Mouse (Mus musculus) adrenal gland, postnatal 25 days (tissue): Measurements from ENCODE around the gene Prkd1. TPM values are rescaled to one million over a fixed set of nuclear protein-coding genes. Genes with fewer than 3 reads are reported as not detected.

Experiments used
- DNase-seq: peaks from one replicate; pipeline ENCODE4 v3.0.0; 2021; ENCODE audit warnings: mixed read lengths
- total RNA-seq: library from RNA; stranded (reverse); gene quantifications from 2 replicates; pipeline ENCODE4 v1.2.3, GENCODE M21; 2021

The Prkd1 gene
- total RNA-seq, 1 experiment from 2014 or later, result 13.4 TPM

DNA sequence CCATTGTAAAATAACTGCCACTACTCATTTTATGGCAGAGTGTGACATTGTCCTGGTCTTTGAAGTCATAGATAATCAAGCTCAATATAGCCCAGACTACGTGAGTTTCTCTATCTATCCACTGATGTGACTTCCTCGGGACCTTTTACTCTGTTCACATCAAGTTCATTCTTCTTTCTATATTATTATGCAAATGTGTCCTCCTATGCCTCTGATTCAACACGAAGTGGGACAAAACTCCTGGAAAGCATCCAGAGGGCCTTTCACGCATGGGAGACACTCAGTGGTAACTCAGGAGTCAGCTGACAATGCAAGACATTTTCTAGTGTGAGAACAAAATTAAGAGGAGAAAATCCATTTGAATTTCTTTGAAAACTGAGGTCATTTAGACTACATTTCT lies 315.7 kb downstream of the Prkd1 start:
- no peak for DNase-seq

DNA sequence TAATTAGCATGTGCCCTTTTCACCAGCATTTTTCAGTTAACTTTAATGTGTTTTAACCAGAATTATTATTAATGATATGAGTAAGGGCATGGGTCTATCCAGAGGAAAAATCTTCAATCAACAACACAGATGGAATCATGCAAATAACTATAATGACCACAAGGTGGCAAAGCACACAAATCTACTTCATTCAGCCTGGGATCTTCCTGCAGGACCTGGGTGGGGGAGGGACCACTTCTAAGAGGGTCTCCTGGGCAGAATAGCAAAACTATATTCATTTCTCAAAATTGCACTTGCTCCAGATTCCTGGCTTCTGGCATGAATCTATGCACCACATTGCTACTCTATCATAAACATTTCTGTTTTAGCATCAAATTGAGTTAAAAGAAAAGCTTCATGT lies 334.3 kb downstream of the Prkd1 start:
- DNase-seq, result no peak

DNA sequence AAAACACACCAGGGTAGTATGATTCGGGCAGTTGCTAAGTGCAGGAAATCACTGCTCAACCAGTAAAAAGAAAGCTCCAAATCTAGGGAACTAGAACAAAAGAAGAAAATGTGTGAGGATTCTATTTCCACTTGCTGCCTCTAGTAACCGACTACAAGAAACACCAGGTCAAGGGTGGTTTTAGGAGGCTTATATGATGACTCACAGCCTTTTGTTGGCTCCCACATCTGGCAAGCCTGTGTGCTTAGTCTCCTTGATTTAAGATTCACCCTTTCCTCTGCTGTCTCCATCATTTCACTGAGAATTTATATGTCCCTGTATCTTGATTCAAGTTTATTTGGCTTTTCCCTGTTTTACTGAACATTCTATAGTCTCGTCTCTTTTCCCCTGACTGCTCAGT lies 339.6 kb downstream of the Prkd1 start:
- no peak for DNase-seq

- no peak for DNase-seq
These were observed 347.6 kb downstream of the Prkd1 start for GRCm38 (mm10) chr12:50301334-50301733.

DNA sequence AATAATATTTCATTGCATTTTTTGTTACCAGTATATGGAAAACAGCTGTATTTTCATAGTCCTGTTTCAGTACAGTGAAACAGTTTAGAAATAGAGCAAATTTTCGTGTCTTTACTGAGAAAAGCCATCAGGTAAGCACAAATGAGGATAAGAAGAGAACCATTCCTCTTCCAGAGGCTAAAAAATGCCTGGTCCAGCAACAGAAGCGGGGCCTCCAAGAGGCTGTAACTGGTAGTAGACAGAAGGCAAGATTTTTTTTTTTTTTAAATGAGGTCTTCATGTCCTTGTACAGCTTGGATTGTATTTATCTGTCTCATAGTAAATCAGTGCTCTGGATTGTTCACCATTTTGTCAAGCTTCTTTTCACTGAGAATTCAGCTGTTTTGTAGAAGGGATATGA lies 352.8 kb downstream of the Prkd1 start:
- no peak for DNase-seq

GRCm38 (mm10) chr12:50295549-50295948 lies 353.3 kb downstream of the Prkd1 start:
- no peak for DNase-seq

DNA sequence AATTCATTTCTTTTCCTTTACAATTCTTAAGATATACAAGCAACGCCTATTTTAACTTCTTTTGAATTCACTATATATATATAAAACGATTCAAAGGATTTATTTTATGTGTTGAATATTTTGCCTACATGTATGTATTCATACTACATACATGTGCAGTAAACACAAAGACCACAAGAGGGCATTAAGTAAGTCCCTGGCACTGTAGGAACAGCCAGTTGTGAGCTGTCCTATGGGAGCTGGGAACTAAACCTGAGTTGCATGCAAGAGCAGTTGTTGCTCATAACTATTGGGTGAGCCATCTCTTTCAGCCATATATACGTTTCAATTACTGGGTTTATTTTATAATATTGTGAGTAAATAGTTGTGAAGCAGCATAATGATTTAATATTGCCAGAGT lies 356.1 kb downstream of the Prkd1 start:
- DNase-seq, result no peak
